Mouse (Mus musculus) kidney, embryonic 15.5 days (tissue): ENCODE measurements around the gene Scarf1. TPM values are rescaled to one million over a fixed set of nuclear protein-coding genes. Genes with fewer than 3 reads are reported as not detected.

Experiments used
- ATAC-seq: fragments of 200-750 bp; cut with Nextera tagmentation; replicated peaks from 2 replicates; pipeline ENCODE4 v1.8.0; 2017; ENCODE audit warnings: moderate TSS enrichment; ENCODE audit not compliant: low FRiP score
- H3K27ac ChIP-seq: fragments of 300-500 bp; sonication (generic); 2 replicates; pipeline ENCODE4 v1.5.1; 2015; ENCODE audit warnings: mild to moderate bottlenecking, inconsistent platforms
- H3K27me3 ChIP-seq: fragments of 300-500 bp; sonication (generic); 2 replicates; pipeline ENCODE4 v1.6.1; 2015; ENCODE audit warnings: inconsistent platforms
- H3K36me3 ChIP-seq: fragments of 300-500 bp; sonication (generic); 2 replicates; pipeline ENCODE4 v1.6.1; 2015; ENCODE audit warnings: inconsistent platforms
- H3K4me1 ChIP-seq: fragments of 300-500 bp; sonication (generic); 2 replicates; pipeline ENCODE4 v1.6.1; 2015; ENCODE audit warnings: inconsistent platforms
- H3K4me2 ChIP-seq: fragments of 300-500 bp; sonication (generic); 2 replicates; pipeline ENCODE4 v1.6.1; 2015; ENCODE audit warnings: moderate library complexity, mild to moderate bottlenecking, inconsistent platforms
- H3K4me3 ChIP-seq: fragments of 300-500 bp; sonication (generic); replicated peaks from 2 replicates; pipeline ENCODE4 v1.5.1; 2015; ENCODE audit warnings: mild to moderate bottlenecking, inconsistent platforms
- H3K9ac ChIP-seq: fragments of 300-500 bp; sonication (generic); 2 replicates; pipeline ENCODE4 v1.6.1; 2015; ENCODE audit warnings: mild to moderate bottlenecking, inconsistent platforms
- H3K9me3 ChIP-seq: fragments of 300-500 bp; sonication (generic); replicated peaks from 2 replicates; pipeline ENCODE4 v1.6.1; 2016; ENCODE audit warnings: inconsistent platforms
- WGBS: fragments of 180-500 bp; shearing (Covaris S2); methylation state at CpG from one replicate; pipeline ENCODE4 v1.1.7; 2015; ENCODE audit warnings: mixed read lengths; 5-methylcytosine and 5-hydroxymethylcytosine counted together
- polyA plus RNA-seq: library from polyadenylated mRNA; unstranded; fragments of >200 nt; fragmentation: Nextera tagmentation; extraction: Ambion mirVana; gene quantifications from 2 replicates; pipeline ENCODE4 v1.2.1, GENCODE M21; 2015

Scarf1 gene
- polyA plus RNA-seq = 15.0 and 15.4 TPM in 2 replicates

DNA sequence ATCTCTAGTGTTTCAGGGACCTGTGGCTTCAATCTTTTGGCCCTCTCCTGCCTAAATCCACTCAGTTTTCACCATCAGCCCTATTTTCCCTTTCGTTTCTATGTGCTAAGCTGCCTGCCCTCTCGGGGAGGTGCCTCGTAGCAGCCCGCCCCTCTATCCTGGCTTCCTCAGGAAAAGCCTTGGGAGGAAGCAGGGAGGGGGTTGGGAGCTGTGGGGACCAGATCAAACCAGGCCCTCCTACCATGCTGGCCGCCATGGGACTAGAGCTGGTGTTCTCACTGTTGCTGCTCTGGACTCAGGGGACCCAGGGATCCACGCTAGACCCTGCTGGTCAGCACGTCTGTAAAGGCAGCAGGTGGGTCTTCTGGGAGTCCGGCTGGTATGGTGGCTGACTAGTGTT lies at the start of gene Scarf1:
Scarf1 (plus strand) TSS at position 205 of the 400 bp plus-strand sequence.
- Histone ChIP-seq H3K4me2 (peak within 1 kb of the TSS; percentile 43), H3K4me3 (peak within 1 kb of the TSS; percentile 34)

GRCm38 (mm10) chr11:75463624-75464023 lies 49.7 kb upstream of the Scarf1 start:
- Histone ChIP-seq H3K4me1 (peaks cover 50% of the 10 kb centered on the region), H3K9ac (no peak overlapping the region), H3K4me3 (peak overlapping the region; percentile 82), H3K4me2 (peak overlapping the region; percentile 97), H3K9me3 (no peaks in the 10 kb centered on the region), H3K27me3 (no peaks in the 10 kb centered on the region), H3K27ac (peak overlapping the region; percentile 92), H3K36me3 (peaks cover 21% of the 10 kb centered on the region)
- 48% methylated on average over 4 of the region's 4 CpGs for WGBS
- ATAC-seq = no peak

More for the DNA sequence above, at the start of gene Scarf1:
- no peak for ATAC-seq
- Histone ChIP-seq H3K9ac (0 out of 2 replicates have a peak within 1 kb of the TSS, but pooled peaks have one; percentile 10), H3K36me3 (peaks cover 13% of the 10 kb centered on the region), H3K27me3 (no peaks in the 10 kb centered on the region), H3K27ac (no peak within 1 kb of the TSS), H3K9me3 (no peaks in the 10 kb centered on the region), H3K4me1 (peaks cover 37% of the 10 kb centered on the region)
- WGBS = 42% methylated on average over 8 of the region's 8 CpGs

DNA sequence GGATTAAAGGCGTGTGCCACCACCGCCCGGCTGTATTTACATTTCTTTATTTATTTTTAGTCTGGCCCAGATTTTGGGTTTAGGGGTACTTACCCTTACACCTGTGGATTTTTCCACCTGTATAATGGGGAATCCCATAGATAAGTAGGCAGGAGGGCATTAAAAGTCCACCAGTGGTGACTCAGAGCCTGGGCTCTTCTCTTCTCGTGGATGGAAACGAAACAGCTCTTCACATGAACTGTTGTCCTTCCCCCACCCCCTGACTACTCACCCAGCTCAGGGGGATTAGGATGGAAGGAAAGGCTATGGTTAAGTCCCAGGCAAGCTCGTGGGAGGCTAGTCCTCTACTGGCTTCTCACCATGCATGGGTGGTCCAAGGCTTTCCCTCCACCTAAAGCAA lies 48.9 kb upstream of the Scarf1 start:
- H3K36me3 ChIP-seq = peaks cover 21% of the 10 kb centered on the region
- 85% methylated on average over 6 of the region's 6 CpGs for WGBS

GRCm38 (mm10) chr11:75465051-75465450 lies 48.3 kb upstream of the Scarf1 start:
- Histone ChIP-seq H3K9me3 (no peaks in the 10 kb centered on the region), H3K9ac (no peak overlapping the region), H3K27ac (no peak overlapping the region), H3K36me3 (peaks cover 21% of the 10 kb centered on the region), H3K4me2 (no peak overlapping the region), H3K4me1 (peaks cover 41% of the 10 kb centered on the region), H3K4me3 (no peak overlapping the region), H3K27me3 (no peaks in the 10 kb centered on the region)
- no peak for ATAC-seq
- 88% methylated on average over 6 of the region's 6 CpGs for WGBS

More for the DNA sequence above, 48.9 kb upstream of the Scarf1 start:
- Histone ChIP-seq H3K4me2 (no peak overlapping the region), H3K27me3 (no peaks in the 10 kb centered on the region), H3K9me3 (no peaks in the 10 kb centered on the region), H3K4me3 (no peak overlapping the region), H3K27ac (no peak overlapping the region), H3K4me1 (peaks cover 47% of the 10 kb centered on the region), H3K9ac (no peak overlapping the region)
- no peak for ATAC-seq

- Histone ChIP-seq H3K4me1 (peaks cover 34% of the 10 kb centered on the region), H3K27ac (no peak overlapping the region), H3K9ac (no peak overlapping the region), H3K9me3 (no peaks in the 10 kb centered on the region), H3K27me3 (no peaks in the 10 kb centered on the region), H3K4me2 (no peak overlapping the region), H3K36me3 (peaks cover 21% of the 10 kb centered on the region), H3K4me3 (no peak overlapping the region)
- no peak for ATAC-seq
- WGBS = 98% methylated on average over 4 of the region's 4 CpGs
These were observed 46.4 kb upstream of the Scarf1 start for GRCm38 (mm10) chr11:75466731-75467505.

DNA sequence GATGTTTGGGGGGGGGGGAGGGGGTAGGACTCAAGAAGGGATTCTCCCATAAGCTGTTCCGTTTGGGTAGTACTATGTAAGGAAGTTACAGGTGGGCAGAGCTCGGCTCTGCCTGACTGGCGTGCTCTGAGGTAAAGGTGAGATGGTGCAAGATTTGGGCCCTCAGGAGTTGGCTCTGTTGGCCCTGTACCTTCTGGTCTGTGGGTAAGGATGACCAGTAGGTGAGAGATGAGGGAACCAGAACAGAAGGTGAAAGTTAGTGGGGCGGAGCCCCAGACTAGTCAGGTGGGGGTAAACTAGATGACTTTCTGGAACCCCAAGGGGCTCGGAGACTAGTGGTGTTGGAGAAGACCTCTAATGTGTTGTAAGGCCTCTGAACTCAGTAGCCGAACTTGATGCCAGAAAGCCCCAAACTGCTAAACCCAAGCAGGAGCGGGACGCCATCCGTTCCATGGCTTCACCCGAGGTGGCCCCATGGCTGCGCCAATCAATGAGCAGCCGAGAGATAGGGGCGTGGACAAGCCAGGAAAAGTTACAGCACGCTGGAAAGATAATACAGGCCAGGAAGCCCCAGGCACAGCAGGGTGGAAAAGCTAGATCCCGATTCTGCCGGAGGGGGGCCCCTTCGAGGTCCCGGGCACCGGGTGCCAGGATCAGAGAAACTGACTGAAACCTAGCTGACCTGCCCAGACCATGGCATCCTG lies 45.7 kb upstream of the Scarf1 start:
- Histone ChIP-seq H3K4me3 (peak overlapping the region; percentile 55), H3K27ac (peak overlapping the region; percentile 23), H3K4me2 (peak overlapping the region; percentile 88), H3K9me3 (no peaks in the 10 kb centered on the region), H3K36me3 (peaks cover 21% of the 10 kb centered on the region), H3K9ac (peak overlapping the region; percentile 59), H3K27me3 (no peaks in the 10 kb centered on the region), H3K4me1 (peaks cover 27% of the 10 kb centered on the region)
- WGBS = 16% methylated on average over 19 of the region's 19 CpGs
- peak; percentile 85 for ATAC-seq

GRCm38 (mm10) chr11:75468410-75468809 lies 44.9 kb upstream of the Scarf1 start:
- Histone ChIP-seq H3K4me2 (peak overlapping the region; percentile 88), H3K9ac (peak overlapping the region; percentile 59), H3K4me1 (peaks cover 19% of the 10 kb centered on the region), H3K27ac (peak overlapping the region; percentile 23; the same call in 1 of the 2 replicates), H3K9me3 (no peaks in the 10 kb centered on the region), H3K27me3 (no peaks in the 10 kb centered on the region), H3K36me3 (peaks cover 21% of the 10 kb centered on the region), H3K4me3 (peak overlapping the region; percentile 55)
- 60% methylated on average over 7 of the region's 7 CpGs for WGBS
- ATAC-seq = no peak; the same call in 1 of the 2 replicates

DNA sequence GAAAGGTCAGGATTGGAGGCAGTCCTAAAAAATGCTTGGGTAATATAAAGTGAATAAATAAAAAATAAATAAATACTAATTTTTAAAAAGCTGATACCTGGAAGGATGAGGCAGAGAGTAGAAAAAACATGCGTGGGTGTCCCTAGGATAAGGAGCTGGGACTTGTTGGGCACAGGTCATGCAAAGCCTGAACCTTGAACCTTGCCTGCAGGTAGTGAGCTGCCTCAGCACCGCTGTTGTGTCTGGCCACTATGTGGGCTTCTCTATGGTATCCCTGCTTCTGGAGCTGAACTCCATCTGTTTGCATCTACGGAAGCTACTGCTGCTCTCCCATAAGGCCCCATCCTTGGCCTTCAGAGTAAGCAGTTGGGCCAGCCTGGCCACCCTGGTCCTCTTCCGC lies 44.1 kb upstream of the Scarf1 start:
- WGBS = 88% methylated on average over 4 of the region's 4 CpGs
- Histone ChIP-seq H3K9me3 (no peaks in the 10 kb centered on the region), H3K36me3 (peaks cover 20% of the 10 kb centered on the region), H3K4me1 (peaks cover 14% of the 10 kb centered on the region), H3K4me2 (no peak overlapping the region), H3K27me3 (no peaks in the 10 kb centered on the region), H3K9ac (no peak overlapping the region), H3K27ac (no peak overlapping the region), H3K4me3 (no peak overlapping the region)
- ATAC-seq = no peak

DNA sequence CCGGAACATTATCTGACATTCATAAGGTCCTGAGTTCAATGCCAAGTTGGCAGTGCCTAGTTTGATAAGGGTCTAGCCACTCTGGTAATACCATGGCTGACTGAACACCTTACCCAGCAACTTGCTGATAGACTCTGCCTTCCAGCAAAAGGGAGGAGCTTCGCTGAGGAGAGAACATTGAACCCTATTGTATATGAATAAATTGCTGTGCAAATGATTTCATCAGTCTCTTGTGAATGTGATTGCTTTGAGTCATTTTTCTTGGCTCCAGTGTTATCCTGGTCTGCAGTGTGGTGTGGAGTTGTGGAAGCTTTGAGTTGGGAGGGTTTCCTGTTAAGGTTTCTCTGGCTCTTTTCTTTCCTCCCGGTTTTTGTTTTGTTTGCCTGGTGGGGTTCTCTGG lies 42.7 kb upstream of the Scarf1 start:
- no peak overlapping the region for H3K27ac ChIP-seq
- no peaks in the 10 kb centered on the region for H3K9me3 ChIP-seq
- no peak for ATAC-seq
- WGBS = 80% methylated on average over 3 of the region's 3 CpGs
- no peaks in the 10 kb centered on the region for H3K27me3 ChIP-seq
- peaks cover 14% of the 10 kb centered on the region for H3K4me1 ChIP-seq
- H3K4me3 ChIP-seq = no peak overlapping the region
- H3K4me2 ChIP-seq = no peak overlapping the region
- H3K36me3 ChIP-seq = peaks cover 7% of the 10 kb centered on the region
- H3K9ac ChIP-seq = no peak overlapping the region

DNA sequence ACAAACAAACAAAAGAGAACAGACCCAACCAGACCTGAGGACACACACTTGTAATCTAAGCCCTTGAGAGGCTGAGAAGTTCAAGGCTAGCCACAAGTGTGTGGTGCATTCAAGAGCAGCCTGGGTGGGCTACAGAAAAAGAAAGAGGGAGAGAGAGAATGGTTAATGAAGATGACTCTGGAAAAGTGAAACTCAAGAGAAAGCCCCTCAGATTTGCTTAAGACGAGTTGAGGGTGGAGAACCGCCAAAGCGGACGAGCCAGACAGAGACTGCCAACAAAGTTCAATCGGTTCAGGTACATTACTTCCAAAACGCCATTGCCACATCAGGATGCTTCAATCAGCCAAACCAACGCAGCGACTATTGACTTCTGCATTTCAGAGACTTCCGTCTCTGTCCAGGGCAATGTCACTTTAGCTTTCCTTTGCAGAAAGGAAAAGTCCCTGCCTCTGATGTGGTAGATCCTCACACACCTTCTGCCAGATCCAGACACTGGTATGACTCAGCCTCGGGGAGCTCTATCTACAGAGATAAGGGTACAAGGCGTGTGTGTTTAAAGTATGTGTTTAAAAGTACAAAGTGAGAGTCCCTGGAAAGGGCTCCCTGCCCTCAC lies 40.8 kb upstream of the Scarf1 start:
- Histone ChIP-seq H3K9ac (no peak overlapping the region), H3K27ac (no peak overlapping the region), H3K27me3 (peaks cover 4% of the 10 kb centered on the region; the same call in 1 of the 2 replicates), H3K4me1 (peaks cover 12% of the 10 kb centered on the region), H3K36me3 (no peaks in the 10 kb centered on the region), H3K4me3 (no peak overlapping the region), H3K4me2 (no peak overlapping the region), H3K9me3 (no peaks in the 10 kb centered on the region)
- WGBS = 82% methylated on average over 11 of the region's 11 CpGs
- ATAC-seq = no peak

DNA sequence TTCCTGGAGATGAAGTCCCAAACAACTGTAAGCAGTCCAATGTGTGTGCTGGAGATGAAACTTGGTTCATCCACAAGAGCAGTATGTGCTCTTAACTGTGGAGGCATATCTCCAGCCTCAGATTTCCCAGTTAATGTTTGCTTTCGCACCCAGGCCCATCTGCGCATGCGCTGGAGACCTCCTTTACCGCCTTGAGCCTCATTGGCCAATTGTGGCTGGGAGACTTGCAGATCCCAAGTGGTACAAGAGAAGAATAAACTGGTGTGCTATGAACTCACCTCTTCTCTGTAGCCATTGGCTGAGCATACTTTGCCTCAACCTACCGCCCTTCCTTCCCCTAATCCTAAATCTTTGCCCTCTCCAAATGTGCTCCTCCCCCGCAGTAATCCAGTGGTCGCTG lies 40.0 kb upstream of the Scarf1 start:
- H3K36me3 ChIP-seq = no peaks in the 10 kb centered on the region
- ATAC-seq = no peak
- no peak overlapping the region for H3K4me2 ChIP-seq
- no peaks in the 10 kb centered on the region for H3K9me3 ChIP-seq
- no peak overlapping the region for H3K27ac ChIP-seq
- peaks cover 4% of the 10 kb centered on the region for H3K4me1 ChIP-seq
- no peak overlapping the region for H3K9ac ChIP-seq
- peaks cover 4% of the 10 kb centered on the region; the same call in 1 of the 2 replicates for H3K27me3 ChIP-seq
- H3K4me3 ChIP-seq = no peak overlapping the region
- WGBS = 66% methylated on average over 7 of the region's 7 CpGs

- ATAC-seq = peak; percentile 42
- Histone ChIP-seq H3K4me1 (peaks cover 11% of the 10 kb centered on the region), H3K27me3 (peaks cover 4% of the 10 kb centered on the region; the same call in 1 of the 2 replicates), H3K36me3 (peaks cover 31% of the 10 kb centered on the region), H3K9me3 (no peaks in the 10 kb centered on the region), H3K9ac (no peak overlapping the region), H3K27ac (no peak overlapping the region), H3K4me2 (peak overlapping the region; percentile 86), H3K4me3 (peak overlapping the region; percentile 85)
- WGBS = 21% methylated on average over 3 of the region's 3 CpGs
These were observed 27.1 kb upstream of the Scarf1 start for GRCm38 (mm10) chr11:75486192-75486591.
